Mouse (Mus musculus): ENCODE results near the gene Palb2. TPM values are rescaled to one million over a fixed set of nuclear protein-coding genes. Genes with fewer than 3 reads are reported as not detected.

Palb2 gene
- 6.5 TPM for polyA plus RNA-seq (2017; shearing (Covaris generic))

DNA sequence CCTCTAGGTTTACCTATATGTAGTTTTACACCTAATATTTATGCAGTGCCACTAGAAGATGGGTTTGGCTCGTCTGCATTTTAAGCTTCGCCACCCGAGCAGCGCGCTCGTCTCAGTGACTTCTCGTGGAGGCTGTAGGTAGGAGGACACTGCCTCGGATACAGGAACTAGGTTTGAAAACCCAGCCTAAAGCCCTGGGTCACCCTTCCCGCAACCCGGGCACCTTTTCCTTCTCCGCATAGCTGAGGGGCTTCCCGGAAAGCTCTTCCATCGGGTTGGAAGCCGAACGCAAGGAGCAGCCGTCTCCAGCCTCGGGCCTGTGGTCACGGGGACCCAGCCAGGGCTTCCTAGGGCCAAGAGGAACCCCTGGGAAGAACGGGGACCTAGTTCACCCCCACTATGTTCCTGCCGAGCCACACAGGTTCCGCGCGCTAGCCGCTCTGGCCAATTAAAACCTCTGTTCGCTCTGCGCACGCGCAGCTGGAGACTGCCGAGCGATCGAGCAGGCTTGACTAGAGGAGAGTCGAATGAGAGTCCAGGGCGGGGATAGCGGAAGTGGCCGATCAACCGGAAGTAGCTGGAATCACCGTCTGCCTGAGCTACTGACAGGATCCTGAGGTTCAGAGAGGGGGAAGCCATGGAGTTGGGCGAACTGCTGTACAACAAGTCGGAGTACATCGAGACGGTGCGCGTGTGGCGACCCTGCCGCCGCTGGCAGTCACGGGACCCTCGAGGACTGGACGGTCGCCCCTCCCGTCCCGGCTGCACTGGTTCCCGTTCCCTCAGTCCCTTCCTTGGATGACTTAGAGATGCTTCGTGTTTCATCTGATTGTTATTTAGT lies at the start of gene Palb2, which contains the start of gene Dctn5:
Gene Palb2, minus strand, starts transcription at position 489 of the 841 bp plus-strand sequence.
Gene Dctn5, plus strand, starts transcription at position 545 of the 841 bp plus-strand sequence.

DNA sequence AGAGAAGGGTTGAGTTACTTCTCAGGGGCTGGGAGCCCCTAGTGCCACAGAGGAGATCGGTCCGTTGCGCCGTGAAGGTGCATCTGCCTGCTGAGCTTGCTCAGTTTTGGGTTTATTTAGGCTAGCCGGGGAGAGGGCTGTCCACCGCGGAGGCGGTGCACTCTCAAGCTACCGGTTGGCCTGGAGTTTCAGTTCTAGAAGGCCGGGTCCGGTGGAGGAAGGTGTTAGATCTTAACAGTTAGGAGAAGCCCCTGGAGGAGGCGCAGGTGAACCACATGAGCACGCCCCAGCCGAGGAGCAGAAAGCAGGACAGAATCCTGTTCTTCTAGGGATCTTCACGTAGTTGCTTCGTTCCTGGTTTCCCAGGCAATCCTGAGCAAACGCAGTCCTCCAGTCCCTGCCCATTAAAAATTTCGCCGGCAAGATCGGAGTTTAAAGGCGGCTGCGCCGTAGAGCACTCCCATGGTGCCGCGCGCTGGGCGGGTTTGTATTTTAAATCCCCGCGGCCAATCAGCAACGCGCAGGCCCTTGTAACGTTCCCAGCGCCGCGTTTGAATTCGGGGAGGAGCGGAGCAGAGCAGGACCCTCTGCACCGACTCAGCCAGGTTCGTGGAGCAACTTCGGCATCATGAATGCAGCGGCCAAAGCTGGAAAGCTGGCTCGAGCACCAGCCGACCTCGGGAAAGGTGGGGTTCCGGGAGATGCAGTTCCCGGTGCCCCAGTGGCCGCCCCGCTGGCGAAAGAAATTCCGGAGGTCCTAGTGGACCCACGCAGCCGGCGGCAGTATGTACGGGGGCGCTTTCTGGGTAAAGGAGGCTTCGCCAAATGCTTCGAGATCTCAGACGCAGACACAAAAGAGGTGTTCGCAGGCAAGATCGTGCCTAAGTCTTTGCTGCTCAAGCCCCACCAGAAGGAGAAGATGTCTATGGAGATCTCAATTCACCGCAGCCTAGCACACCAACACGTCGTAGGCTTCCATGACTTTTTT lies 26.4 kb upstream of the Palb2 start, which contains the start of gene Plk1:
Gene Plk1, plus strand, starts transcription at position 525 of the 988 bp plus-strand sequence.

GRCm38 (mm10) chr7:122101747-122102244 lies 31.0 kb downstream of the Palb2 start, which contains the start of gene Ndufab1:
Gene Ndufab1 (minus strand): TSS chr7:122101886.

GRCm38 (mm10) chr7:122066945-122067516 lies 65.8 kb downstream of the Palb2 start, which contains the start of the genes Ubfd1 and Ears2:
Gene Ubfd1 (plus strand): TSS chr7:122067175.
Gene Ears2 (minus strand): TSS chr7:122067263.

Other genes with a start within 250 kb of the Palb2 start
- gene Cog7, start 151.3 kb downstream of the Palb2 start, polyA plus RNA-seq (2017; shearing (Covaris generic)) = 10.2 TPM
- 14.9 TPM for gene Gga2, start 111.8 kb downstream of the Palb2 start, polyA plus RNA-seq (2017; shearing (Covaris generic))
- gene Ubfd1, start 65.8 kb downstream of the Palb2 start, polyA plus RNA-seq (2017; shearing (Covaris generic)) = 55.6 TPM
- 20.8 TPM for gene Ears2, start 65.7 kb downstream of the Palb2 start, polyA plus RNA-seq (2017; shearing (Covaris generic))
- 121 TPM for gene Ndufab1, start 31.1 kb downstream of the Palb2 start, polyA plus RNA-seq (2017; shearing (Covaris generic))
- 82.1 TPM for gene Dctn5, start 56 bp upstream of the Palb2 start, polyA plus RNA-seq (2017; shearing (Covaris generic))
- gene Plk1, start 26.5 kb upstream of the Palb2 start, polyA plus RNA-seq (2017; shearing (Covaris generic)) = 0.98 TPM
- not detected for gene Ern2, start 53.2 kb upstream of the Palb2 start, polyA plus RNA-seq (2017; shearing (Covaris generic))
- not detected for gene Chp2, start 86.5 kb upstream of the Palb2 start, polyA plus RNA-seq (2017; shearing (Covaris generic))
- 155 TPM for gene Prkcb, start 155.8 kb upstream of the Palb2 start, polyA plus RNA-seq (2017; shearing (Covaris generic))

Measured in naive thymus-derived CD4-positive, alpha-beta T cell, adult 5 months (primary cell).